Mouse (Mus musculus) lung, postnatal 0 days (tissue): ENCODE measurements around the gene Hspa4.

Source experiments
- CTCF ChIP-seq: IDR thresholded peaks from 2 replicates; pipeline ENCODE4 v1.5.1; 2016; ENCODE audit warnings: antibody characterized with exemption, mild to moderate bottlenecking
- EP300 ChIP-seq: IDR thresholded peaks from 2 replicates; pipeline ENCODE4 v1.6.1; 2016; ENCODE audit warnings: antibody characterized with exemption, mild to moderate bottlenecking, control low read depth

- no peak for TF ChIP-seq CTCF
- no peak for TF ChIP-seq EP300
Observed at GRCm38 (mm10) chr11:53256914-53257313, 43.3 kb downstream of the Hspa4 start.
